Mouse (Mus musculus) lung, embryonic 16.5 days (tissue): ENCODE measurements around the gene Dbn1. TPM values are rescaled to one million over a fixed set of nuclear protein-coding genes. Genes with fewer than 3 reads are reported as not detected.
A peak's percentile ranks its signal among the peaks of the same experiment; 100 is the strongest.

Source experiments
- ATAC-seq: fragments of 200-750 bp; cut with Nextera tagmentation; 2 replicates; pipeline ENCODE4 v1.8.0; 2017; ENCODE audit warnings: low read depth, mild to moderate bottlenecking, moderate library complexity
- H3K27ac ChIP-seq: fragments of 300-500 bp; sonication (generic); 2 replicates; pipeline ENCODE4 v1.5.1; 2014; ENCODE audit warnings: mild to moderate bottlenecking, control low read depth, low read length
- H3K27me3 ChIP-seq: fragments of 300-500 bp; sonication (generic); 2 replicates; pipeline ENCODE4 v1.6.1; 2014; ENCODE audit warnings: low read depth, low read length, mixed read lengths; ENCODE audit not compliant: control insufficient read depth, insufficient read depth
- H3K36me3 ChIP-seq: fragments of 300-500 bp; sonication (generic); 2 replicates; pipeline ENCODE4 v1.6.1; 2014; ENCODE audit warnings: low read length; ENCODE audit not compliant: control insufficient read depth, insufficient read depth
- H3K4me1 ChIP-seq: fragments of 300-500 bp; sonication (generic); replicated peaks from 2 replicates; pipeline ENCODE4 v1.6.1; 2014; ENCODE audit warnings: low read length, mixed read lengths; ENCODE audit not compliant: control insufficient read depth, insufficient read depth
- H3K4me2 ChIP-seq: fragments of 300-500 bp; sonication (generic); 2 replicates; pipeline ENCODE4 v1.6.1; 2014; ENCODE audit warnings: low read depth, low read length, control low read depth
- H3K4me3 ChIP-seq: fragments of 300-500 bp; sonication (generic); 2 replicates; pipeline ENCODE4 v1.5.1; 2014; ENCODE audit warnings: mild to moderate bottlenecking, low read length, control low read depth
- H3K9ac ChIP-seq: fragments of 300-500 bp; sonication (generic); 2 replicates; pipeline ENCODE4 v1.6.1; 2014; ENCODE audit warnings: low read length, control low read depth
- H3K9me3 ChIP-seq: fragments of 300-500 bp; sonication (generic); 2 replicates; pipeline ENCODE4 v1.6.1; 2016; ENCODE audit warnings: low read length; ENCODE audit not compliant: control insufficient read depth
- WGBS: fragments of 180-500 bp; shearing (Covaris S2); extraction: QIAGEN DNeasy Blood & Tissue Kit; methylation state at CpG from one replicate; pipeline ENCODE4 v1.1.7; 2014; 5-methylcytosine and 5-hydroxymethylcytosine counted together
- polyA plus RNA-seq: library from polyadenylated mRNA; unstranded; fragments of >200 nt; fragmentation: Nextera tagmentation; extraction: Ambion mirVana; gene quantifications from 2 replicates; pipeline ENCODE4 v1.2.1, GENCODE M21; 2015

The Dbn1 gene
- polyA plus RNA-seq, 1 experiment from 2014 or later: 115 TPM

GRCm38 (mm10) chr13:55512379-55513031, 24.6 kb upstream of the Dbn1 start:
- peaks cover 29% of the 10 kb centered on the region for H3K4me1 ChIP-seq
- peak overlapping the region; percentile 63 for H3K4me3 ChIP-seq
- H3K4me2 ChIP-seq: peak overlapping the region; percentile 66
- H3K27ac ChIP-seq: peak overlapping the region; percentile 96
- H3K36me3 ChIP-seq: peaks cover 11% of the 10 kb centered on the region
- WGBS: under 1% methylated on average over 25 of the region's 25 CpGs
- H3K9ac ChIP-seq: peak overlapping the region; percentile 74
- no peaks in the 10 kb centered on the region for H3K9me3 ChIP-seq
- peak; percentile 58 for ATAC-seq
- no peaks in the 10 kb centered on the region for H3K27me3 ChIP-seq

- Histone ChIP-seq H3K36me3 (peaks cover 19% of the 10 kb centered on the region), H3K9me3 (no peaks in the 10 kb centered on the region), H3K27ac (peak overlapping the region; percentile 96), H3K4me3 (peak overlapping the region; percentile 63), H3K4me1 (peaks cover 29% of the 10 kb centered on the region), H3K27me3 (no peaks in the 10 kb centered on the region), H3K4me2 (peak overlapping the region; percentile 66), H3K9ac (peak overlapping the region; percentile 49)
- WGBS: 28% methylated on average over 5 of the region's 5 CpGs
- peak; percentile 4; the same call in 1 of the 2 replicates for ATAC-seq
These were observed 23.6 kb upstream of the Dbn1 start for GRCm38 (mm10) chr13:55511492-55511861.

DNA sequence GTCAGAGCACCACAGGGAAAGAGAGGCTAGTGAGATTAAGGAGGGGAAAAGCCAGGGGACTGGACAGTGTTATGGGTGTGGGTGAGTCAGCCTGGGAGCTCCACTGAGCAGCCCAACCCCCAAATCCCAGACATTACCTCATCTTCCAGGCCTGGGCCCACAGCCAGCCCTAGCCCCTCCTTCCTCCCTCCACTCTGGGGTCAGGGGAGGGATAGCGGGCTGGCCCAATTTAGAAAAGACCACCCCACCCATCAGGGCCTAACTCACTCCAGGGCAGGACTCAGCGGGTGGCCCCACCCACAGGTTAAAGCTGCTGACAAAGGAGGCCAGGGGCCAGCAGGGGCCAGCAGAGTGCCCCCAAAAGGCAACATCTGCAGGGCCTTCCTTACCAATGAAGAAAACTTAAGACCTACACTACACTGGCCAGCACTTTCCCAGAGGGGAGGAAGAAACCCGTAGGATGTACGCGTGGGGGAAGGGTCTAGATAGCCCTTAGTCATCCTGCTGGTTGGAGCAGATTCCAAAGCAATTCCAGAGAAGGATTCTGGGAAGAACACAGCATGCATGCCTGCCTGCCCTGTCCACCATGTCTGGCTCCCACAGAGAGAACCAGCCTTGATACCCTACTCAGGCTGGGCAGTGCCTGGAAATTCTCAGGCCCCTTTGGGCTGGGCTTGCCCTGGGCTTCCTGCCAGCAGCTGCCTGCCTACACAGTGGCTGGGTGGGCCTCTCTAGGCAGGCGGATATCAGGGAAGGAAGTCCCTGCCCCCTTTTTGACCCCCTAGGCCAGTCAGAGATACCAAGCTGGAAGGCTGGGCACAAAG, 23.0 kb upstream of the Dbn1 start:
- H3K4me2 ChIP-seq: peak overlapping the region; percentile 66
- peak overlapping the region; percentile 63 for H3K4me3 ChIP-seq
- H3K4me1 ChIP-seq: peaks cover 29% of the 10 kb centered on the region
- peak overlapping the region; percentile 49 for H3K9ac ChIP-seq
- ATAC-seq: peak; percentile 81
- H3K27me3 ChIP-seq: no peaks in the 10 kb centered on the region
- peak overlapping the region; percentile 96 for H3K27ac ChIP-seq
- H3K9me3 ChIP-seq: no peaks in the 10 kb centered on the region
- H3K36me3 ChIP-seq: peaks cover 19% of the 10 kb centered on the region
- under 1% methylated on average over 6 of the region's 6 CpGs for WGBS

DNA sequence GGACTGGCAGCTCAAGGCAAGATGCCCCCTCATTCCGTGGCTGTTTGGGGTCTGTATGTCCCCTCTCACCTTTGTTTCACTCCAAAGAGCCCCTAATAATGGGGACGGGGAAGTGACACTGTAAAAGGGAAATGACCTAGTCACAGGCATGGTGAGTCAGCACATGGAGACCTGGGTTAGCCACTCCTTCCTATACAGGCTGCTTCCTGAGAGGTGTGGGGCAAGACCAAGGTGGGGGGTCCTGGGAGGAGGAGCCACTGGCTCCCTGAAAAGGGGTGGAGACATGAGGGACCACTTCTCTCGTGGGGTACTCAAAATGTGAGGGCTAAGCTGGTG, 22.4 kb upstream of the Dbn1 start:
- peak overlapping the region; percentile 96; the same call in 1 of the 2 replicates for H3K27ac ChIP-seq
- H3K9ac ChIP-seq: 0 out of 2 replicates have a peak overlapping the region, but pooled peaks have one; percentile 32
- H3K36me3 ChIP-seq: peaks cover 21% of the 10 kb centered on the region
- peaks cover 29% of the 10 kb centered on the region for H3K4me1 ChIP-seq
- 27% methylated on average over 3 of the region's 3 CpGs for WGBS
- H3K4me2 ChIP-seq: peak overlapping the region; percentile 66
- H3K27me3 ChIP-seq: no peaks in the 10 kb centered on the region
- no peaks in the 10 kb centered on the region for H3K9me3 ChIP-seq
- peak overlapping the region; percentile 4; the same call in 1 of the 2 replicates for H3K4me3 ChIP-seq
- peak; percentile 2 for ATAC-seq

GRCm38 (mm10) chr13:55508531-55508930, 20.6 kb upstream of the Dbn1 start:
- Histone ChIP-seq H3K27ac (no peak overlapping the region), H3K4me1 (peaks cover 29% of the 10 kb centered on the region), H3K27me3 (no peaks in the 10 kb centered on the region), H3K9me3 (no peaks in the 10 kb centered on the region), H3K4me3 (no peak overlapping the region), H3K36me3 (peaks cover 23% of the 10 kb centered on the region), H3K9ac (no peak overlapping the region), H3K4me2 (no peak overlapping the region)
- no peak for ATAC-seq
- WGBS: 94% methylated on average over 10 of the region's 10 CpGs

- 62% methylated on average over 11 of the region's 11 CpGs for WGBS
- no peaks in the 10 kb centered on the region for H3K27me3 ChIP-seq
- H3K27ac ChIP-seq: no peak overlapping the region
- H3K36me3 ChIP-seq: peaks cover 23% of the 10 kb centered on the region
- H3K4me2 ChIP-seq: no peak overlapping the region
- H3K4me1 ChIP-seq: peaks cover 29% of the 10 kb centered on the region
- no peak overlapping the region for H3K9ac ChIP-seq
- H3K9me3 ChIP-seq: no peaks in the 10 kb centered on the region
- no peak for ATAC-seq
- no peak overlapping the region for H3K4me3 ChIP-seq
These were observed 20.0 kb upstream of the Dbn1 start for GRCm38 (mm10) chr13:55507877-55508276.

DNA sequence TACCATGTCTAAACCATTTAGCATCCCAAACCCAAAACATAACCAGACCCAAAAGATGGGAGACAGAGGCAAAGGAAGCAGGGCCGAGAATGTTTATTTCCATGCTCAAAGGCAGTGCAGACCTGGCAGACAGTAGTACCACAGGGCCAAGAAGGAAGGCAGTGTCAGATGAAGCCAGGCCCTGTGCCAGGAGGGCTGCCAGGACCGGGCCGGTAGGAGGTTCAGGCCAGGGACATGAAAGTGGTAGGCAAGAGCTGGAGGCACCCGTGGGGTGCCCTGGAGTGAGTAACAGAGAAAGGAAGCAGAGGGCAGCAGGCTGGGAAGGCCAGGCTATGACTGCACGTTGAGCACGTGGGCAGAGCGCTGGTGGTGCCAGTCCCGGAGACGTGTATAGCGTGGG, 18.8 kb upstream of the Dbn1 start:
- Histone ChIP-seq H3K9ac (no peak overlapping the region), H3K27me3 (no peaks in the 10 kb centered on the region), H3K4me1 (peaks cover 20% of the 10 kb centered on the region), H3K9me3 (no peaks in the 10 kb centered on the region), H3K4me3 (no peak overlapping the region), H3K36me3 (peaks cover 29% of the 10 kb centered on the region), H3K4me2 (no peak overlapping the region), H3K27ac (no peak overlapping the region)
- no peak for ATAC-seq
- WGBS: 88% methylated on average over 10 of the region's 10 CpGs

GRCm38 (mm10) chr13:55505810-55506209, 17.9 kb upstream of the Dbn1 start:
- no peak overlapping the region for H3K4me2 ChIP-seq
- no peak overlapping the region for H3K4me3 ChIP-seq
- no peak overlapping the region for H3K27ac ChIP-seq
- H3K4me1 ChIP-seq: peaks cover 11% of the 10 kb centered on the region
- H3K9me3 ChIP-seq: no peaks in the 10 kb centered on the region
- whole genome bisulfite sequencing: 90% methylated on average over 9 of the region's 9 CpGs
- H3K27me3 ChIP-seq: no peaks in the 10 kb centered on the region
- no peak for ATAC-seq
- no peak overlapping the region for H3K9ac ChIP-seq
- peaks cover 29% of the 10 kb centered on the region for H3K36me3 ChIP-seq

GRCm38 (mm10) chr13:55504390-55504789, 16.5 kb upstream of the Dbn1 start:
- H3K4me1 ChIP-seq: no peaks in the 10 kb centered on the region
- WGBS: 85% methylated on average over 5 of the region's 5 CpGs
- no peak overlapping the region for H3K27ac ChIP-seq
- H3K4me2 ChIP-seq: no peak overlapping the region
- H3K36me3 ChIP-seq: peaks cover 31% of the 10 kb centered on the region
- no peak overlapping the region for H3K9ac ChIP-seq
- no peaks in the 10 kb centered on the region for H3K9me3 ChIP-seq
- no peaks in the 10 kb centered on the region for H3K27me3 ChIP-seq
- no peak for ATAC-seq
- H3K4me3 ChIP-seq: no peak overlapping the region
